Comparison of ENCODE assay signal across 8 mouse cellular contexts in the genomic region with DNA sequence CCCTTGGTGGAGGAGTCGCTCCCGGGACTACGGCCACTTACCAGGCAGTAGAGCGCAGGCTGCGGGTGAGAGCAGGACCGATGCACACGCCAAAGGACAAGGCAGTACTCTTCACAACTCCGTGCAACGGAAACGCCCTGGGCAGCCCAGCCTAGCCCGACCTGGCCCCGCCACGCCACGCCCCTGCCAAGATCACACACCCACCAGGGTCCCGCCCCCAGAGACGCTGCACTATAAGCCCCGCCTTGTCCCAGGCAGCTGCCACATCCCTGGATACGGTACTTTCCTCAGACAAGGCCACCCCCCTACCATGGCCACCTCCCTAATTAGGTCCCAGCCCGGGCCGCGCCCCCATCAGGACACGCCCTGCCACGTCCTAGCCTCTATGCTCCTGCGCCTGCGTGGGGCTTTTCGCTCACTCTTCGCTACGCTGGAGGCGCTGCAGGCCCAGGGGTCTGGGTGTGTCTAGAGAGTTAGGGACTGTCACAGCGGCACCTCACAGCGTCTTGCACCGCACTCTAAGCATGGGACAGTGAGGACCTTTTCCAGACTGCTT. TPM values are rescaled to one million over a fixed set of nuclear protein-coding genes. Genes with fewer than 3 reads are reported as not detected.
DNase-seq lines count a peak whose midpoint lies in the region; ATAC-seq and TF ChIP-seq lines count a peak whose summit lies in the region.

A gene (minus strand): TSS at position 363 of the 556 bp plus-strand sequence.
A gene (plus strand): TSS at position 406 of the 556 bp plus-strand sequence.

- ATAC-seq in embryonic facial prominence, embryonic 14.5 days (ENCODE audit: low read depth): peak; percentile 98
- peak; percentile 98 for ATAC-seq in limb, embryonic 13.5 days (ENCODE audit: low FRiP score, low read depth)
- ATAC-seq in midbrain, embryonic 16.5 days: peak; percentile 93

- peak; percentile 72 for TF ChIP-seq CTCF in heart, adult 2 months (IDR thresholded peaks at IDR 0.05)

- peak; percentile 98 for TF ChIP-seq POLR2A in heart, adult 2 months (IDR thresholded peaks at IDR 0.05; ENCODE audit: insufficient read depth, low read depth, low read length)

- intact Hi-C loops in heart, adult 2 months (cut with DNase I): loop anchor here (1.0 to 10.0 kb wide), 5 partner anchors 20 to 541 kb away; a partner anchor contains a TSS

- peak; percentile 100 for DNase-seq in 3T3-L1 (ENCODE audit: low read depth, low spot score)
- DNase-seq in adrenal gland, postnatal 4 days (ENCODE audit: low spot score in 2 of 2): peak; percentile 87 to 96
- DNase-seq in embryonic facial prominence, embryonic 14.5 days (ENCODE audit: low spot score): peak; percentile 99
- DNase-seq in heart, adult 2 months: peak; percentile 98 to 99
- peak; percentile 97 to 98 for DNase-seq in kidney, adult 8-10 months
- DNase-seq in spleen, postnatal 10 days (ENCODE audit: low spot score in 2 of 2): peak; percentile 73 to 91

- no peaks in the 10 kb centered on the region for H3K27me3 ChIP-seq in embryonic facial prominence, embryonic 14.5 days (replicated peaks; ENCODE audit: control insufficient read depth, insufficient read depth, low read length)
- no peaks in the 10 kb centered on the region for H3K27me3 ChIP-seq in heart, adult 2 months (ENCODE audit: control insufficient read depth, insufficient read depth, low read length)
- H3K27me3 ChIP-seq in limb, embryonic 13.5 days: no peaks in the 10 kb centered on the region
- peaks cover 4% of the 10 kb centered on the region; the same call in 1 of the 2 replicates for H3K27me3 ChIP-seq in midbrain, embryonic 16.5 days (ENCODE audit: control insufficient read depth, insufficient read depth, low read depth, low read length)

- under 1% methylated on average over 22 of the region's 32 CpGs for whole genome bisulfite sequencing in embryonic facial prominence, embryonic 14.5 days
- WGBS in heart, adult 2 months: under 1% methylated on average over 32 of the region's 32 CpGs
- under 1% methylated on average over 32 of the region's 32 CpGs for WGBS in limb, embryonic 13.5 days
- WGBS in midbrain, embryonic 16.5 days: under 1% methylated on average over 30 of the region's 32 CpGs

- no peaks in the 10 kb centered on the region for H3K36me3 ChIP-seq in embryonic facial prominence, embryonic 14.5 days (ENCODE audit: control insufficient read depth, insufficient read depth, low read length)
- peaks cover 9% of the 10 kb centered on the region for H3K36me3 ChIP-seq in heart, adult 2 months (ENCODE audit: control insufficient read depth, insufficient read depth, low read length)
- H3K36me3 ChIP-seq in limb, embryonic 13.5 days: no peaks in the 10 kb centered on the region
- no peaks in the 10 kb centered on the region for H3K36me3 ChIP-seq in midbrain, embryonic 16.5 days (ENCODE audit: control insufficient read depth, insufficient read depth, low read length)

- peaks cover 24% of the 10 kb centered on the region for H3K4me1 ChIP-seq in embryonic facial prominence, embryonic 14.5 days (ENCODE audit: control insufficient read depth, insufficient read depth, low read length)
- peaks cover 11% of the 10 kb centered on the region for H3K4me1 ChIP-seq in heart, adult 2 months (ENCODE audit: control insufficient read depth, insufficient read depth, low read length)
- peaks cover 32% of the 10 kb centered on the region for H3K4me1 ChIP-seq in limb, embryonic 13.5 days
- peaks cover 5% of the 10 kb centered on the region; the same call in 1 of the 2 replicates for H3K4me1 ChIP-seq in midbrain, embryonic 16.5 days (ENCODE audit: control insufficient read depth, insufficient read depth, low read length)

- peak within 1 kb of the TSS; percentile 86 for H3K4me3 ChIP-seq in embryonic facial prominence, embryonic 14.5 days (ENCODE audit: low read depth, low read length)
- H3K4me3 ChIP-seq in heart, adult 2 months: peak within 1 kb of the TSS; percentile 100
- H3K4me3 ChIP-seq in limb, embryonic 13.5 days: peak within 1 kb of the TSS; percentile 76
- peak within 1 kb of the TSS; percentile 63 for H3K4me3 ChIP-seq in midbrain, embryonic 16.5 days (ENCODE audit: low read depth, low read length)

- no peaks in the 10 kb centered on the region for H3K9me3 ChIP-seq in embryonic facial prominence, embryonic 14.5 days (ENCODE audit: control insufficient read depth, low read length)
- H3K9me3 ChIP-seq in limb, embryonic 13.5 days: no peaks in the 10 kb centered on the region
- H3K9me3 ChIP-seq in midbrain, embryonic 16.5 days (replicated peaks; ENCODE audit: control insufficient read depth, low read length, poor library complexity, severe bottlenecking): no peaks in the 10 kb centered on the region

- H3K79me2 ChIP-seq in heart, adult 2 months (replicated peaks; ENCODE audit: control insufficient read depth, insufficient read depth, low read length): no peaks in the 10 kb centered on the region

- peak within 1 kb of the TSS; percentile 80 for H3K4me2 ChIP-seq in embryonic facial prominence, embryonic 14.5 days (ENCODE audit: low read depth, low read length)
- peak within 1 kb of the TSS; percentile 82 for H3K4me2 ChIP-seq in limb, embryonic 13.5 days (replicated peaks)
- H3K4me2 ChIP-seq in midbrain, embryonic 16.5 days (ENCODE audit: low read length): peak within 1 kb of the TSS; percentile 85

- TF ChIP-seq EP300 in heart, adult 2 months (IDR thresholded peaks at IDR 0.05; ENCODE audit: insufficient read depth, low read depth, low read length): peak; percentile 43

- H3K9ac ChIP-seq in embryonic facial prominence, embryonic 14.5 days (ENCODE audit: low read depth, low read length): peak within 1 kb of the TSS; percentile 90
- H3K9ac ChIP-seq in heart, adult 2 months (ENCODE audit: low read depth, low read length): peak within 1 kb of the TSS; percentile 87
- peak within 1 kb of the TSS; percentile 85 for H3K9ac ChIP-seq in limb, embryonic 13.5 days
- peak within 1 kb of the TSS; percentile 72 for H3K9ac ChIP-seq in midbrain, embryonic 16.5 days (ENCODE audit: low read depth, low read length)

- peak within 1 kb of the TSS; percentile 95 for H3K27ac ChIP-seq in embryonic facial prominence, embryonic 14.5 days (replicated peaks; ENCODE audit: low read depth, low read length)
- H3K27ac ChIP-seq in heart, adult 2 months: peak within 1 kb of the TSS; percentile 98
- peak within 1 kb of the TSS; percentile 87 for H3K27ac ChIP-seq in limb, embryonic 13.5 days
- peak within 1 kb of the TSS; percentile 15; the same call in 1 of the 2 replicates for H3K27ac ChIP-seq in midbrain, embryonic 16.5 days (ENCODE audit: low read length)

RNA-seq across cellular contexts. Expression of the first gene that starts in this region (rescaled TPM):
- total RNA-seq in adrenal gland, postnatal 4 days (2021): 100 to 1,000 TPM; 338 to 365 TPM
- polyA plus RNA-seq in embryonic facial prominence, embryonic 14.5 days (2014; fragmentation: Nextera tagmentation; extraction: Ambion mirVana): 458 and 477 TPM in 2 replicates
- total RNA-seq in heart, adult 2 months (2021): 100 to 1,000 TPM; 119 to 131 TPM
- polyA plus RNA-seq in heart, adult 2 months (2012; rRNA removed): 202 and 223 TPM in 2 replicates
- 334 and 341 TPM in 2 replicates for polyA plus RNA-seq in limb, embryonic 13.5 days (2015; fragmentation: Nextera tagmentation; extraction: Ambion mirVana)
- 54.2 and 56.7 TPM in 2 replicates for polyA plus RNA-seq in midbrain, embryonic 16.5 days (2015; fragmentation: Nextera tagmentation; extraction: Ambion mirVana)

RNA-seq across cellular contexts. Expression of the second gene that starts in this region (rescaled TPM):
- total RNA-seq in adrenal gland, postnatal 4 days (2021): 1 to 10 TPM; 2.8 to 3.5 TPM
- polyA plus RNA-seq in embryonic facial prominence, embryonic 14.5 days (2014; fragmentation: Nextera tagmentation; extraction: Ambion mirVana): 2.0 and 2.8 TPM in 2 replicates
- total RNA-seq in heart, adult 2 months (2021): not detected
- 0.70 and 0.96 TPM in 2 replicates for polyA plus RNA-seq in heart, adult 2 months (2012; rRNA removed)
- polyA plus RNA-seq in limb, embryonic 13.5 days (2015; fragmentation: Nextera tagmentation; extraction: Ambion mirVana): 1.5 and 2.2 TPM in 2 replicates
- polyA plus RNA-seq in midbrain, embryonic 16.5 days (2015; fragmentation: Nextera tagmentation; extraction: Ambion mirVana): 0.28 and 0.40 TPM in 2 replicates

Comparison
In these comparisons a context has a peak if more than half of its experiments do, and no peak if none do; other contexts are left out.
1. Peak in every context shown above with its lines: DNase-seq, ATAC-seq, H3K4me3 ChIP-seq and H3K27ac ChIP-seq.
2. H3K27ac ChIP-seq: peak in every context shown above with its lines; median percentile 98 in heart, adult 2 months; 95 in embryonic facial prominence, embryonic 14.5 days; 87 in limb, embryonic 13.5 days; 15 in midbrain, embryonic 16.5 days.